Mouse (Mus musculus): ENCODE measurements at regions not wholly inside any gene's neighbourhood (a gene's known extent, or its start where the extent isn't known, plus 50 kb on each side); places are given as distances from the start of the nearest gene placed in this dataset.

GRCm38 (mm10) chr4:12792764-12793422, 621.1 kb upstream of the Fam92a start:
- Histone ChIP-seq H3K4me3 (ENCODE audit: low read depth, low read length) (no peak overlapping the region), H3K27me3 (ENCODE audit: insufficient read depth, low read length) (peaks cover 3% of the 10 kb centered on the region), H3K36me3 (replicated peaks) (no peaks in the 10 kb centered on the region), H3K9me3 (replicated peaks) (no peaks in the 10 kb centered on the region), H3K4me1 (ENCODE audit: insufficient read depth, low read depth, low read length) (no peaks in the 10 kb centered on the region; the same call in 1 of the 2 replicates)
- TF ChIP-seq GATA2 (IDR thresholded peaks at IDR 0.05; ENCODE audit: borderline replicate concordance, low read depth, low read length) (no peak), POLR2AphosphoS5 (IDR thresholded peaks at IDR 0.05; ENCODE audit: insufficient replicate concordance, low read depth, low read length) (no peak), TAL1 (conservative IDR thresholded peaks at IDR 0.05; ENCODE audit: low read depth, low read length) (no peak), CTCF (IDR thresholded peaks at IDR 0.05; ENCODE audit: low read depth, low read length) (no peak), GATA1 (IDR thresholded peaks at IDR 0.05; ENCODE audit: borderline replicate concordance, low read length) (no peak)
- no peak for DNase-seq (ENCODE audit: low spot score)
- ATAC-seq (ENCODE audit: extremely low read depth, insufficient number of reproducible peaks, low FRiP score, poor library complexity, severe bottlenecking), result no peak

GRCm38 (mm10) chr4:12791786-12792674, 620.2 kb upstream of the Fam92a start:
- no peaks in the 10 kb centered on the region for H3K36me3 ChIP-seq (replicated peaks)
- H3K4me3 ChIP-seq (ENCODE audit: low read depth, low read length), result no peak overlapping the region
- no peak for TF ChIP-seq TAL1 (conservative IDR thresholded peaks at IDR 0.05; ENCODE audit: low read depth, low read length)
- TF ChIP-seq POLR2AphosphoS5 (IDR thresholded peaks at IDR 0.05; ENCODE audit: insufficient replicate concordance, low read depth, low read length), result no peak
- TF ChIP-seq GATA1 (IDR thresholded peaks at IDR 0.05; ENCODE audit: borderline replicate concordance, low read length), result no peak
- no peak for TF ChIP-seq GATA2 (IDR thresholded peaks at IDR 0.05; ENCODE audit: borderline replicate concordance, low read depth, low read length)
- TF ChIP-seq CTCF (IDR thresholded peaks at IDR 0.05; ENCODE audit: low read depth, low read length), result no peak
- DNase-seq (ENCODE audit: low spot score) (no peak), ATAC-seq (ENCODE audit: extremely low read depth, insufficient number of reproducible peaks, low FRiP score, poor library complexity, severe bottlenecking) (no peak)
- no peaks in the 10 kb centered on the region; the same call in 1 of the 2 replicates for H3K4me1 ChIP-seq (ENCODE audit: insufficient read depth, low read depth, low read length)
- no peaks in the 10 kb centered on the region for H3K9me3 ChIP-seq (replicated peaks)
- H3K27me3 ChIP-seq (ENCODE audit: insufficient read depth, low read length), result peaks cover 3% of the 10 kb centered on the region

GRCm38 (mm10) chr4:12785840-12786239, 614.0 kb upstream of the Fam92a start:
- Histone ChIP-seq H3K36me3 (replicated peaks) (no peaks in the 10 kb centered on the region), H3K9me3 (replicated peaks) (no peaks in the 10 kb centered on the region), H3K4me1 (ENCODE audit: insufficient read depth, low read depth, low read length) (no peaks in the 10 kb centered on the region), H3K27me3 (ENCODE audit: insufficient read depth, low read length) (no peaks in the 10 kb centered on the region), H3K4me3 (ENCODE audit: low read depth, low read length) (no peak overlapping the region)
- TF ChIP-seq GATA2 (IDR thresholded peaks at IDR 0.05; ENCODE audit: borderline replicate concordance, low read depth, low read length) (no peak), POLR2AphosphoS5 (IDR thresholded peaks at IDR 0.05; ENCODE audit: insufficient replicate concordance, low read depth, low read length) (no peak), CTCF (IDR thresholded peaks at IDR 0.05; ENCODE audit: low read depth, low read length) (no peak), TAL1 (conservative IDR thresholded peaks at IDR 0.05; ENCODE audit: low read depth, low read length) (no peak), GATA1 (IDR thresholded peaks at IDR 0.05; ENCODE audit: borderline replicate concordance, low read length) (no peak)
- DNase-seq (ENCODE audit: low spot score) (no peak), ATAC-seq (ENCODE audit: extremely low read depth, insufficient number of reproducible peaks, low FRiP score, poor library complexity, severe bottlenecking) (no peak)

GRCm38 (mm10) chr4:12784479-12784878, 612.7 kb upstream of the Fam92a start:
- H3K36me3 ChIP-seq (replicated peaks), result no peaks in the 10 kb centered on the region
- H3K27me3 ChIP-seq (ENCODE audit: insufficient read depth, low read length), result no peaks in the 10 kb centered on the region
- no peaks in the 10 kb centered on the region for H3K4me1 ChIP-seq (ENCODE audit: insufficient read depth, low read depth, low read length)
- TF ChIP-seq TAL1 (conservative IDR thresholded peaks at IDR 0.05; ENCODE audit: low read depth, low read length) (no peak), POLR2AphosphoS5 (IDR thresholded peaks at IDR 0.05; ENCODE audit: insufficient replicate concordance, low read depth, low read length) (no peak), CTCF (IDR thresholded peaks at IDR 0.05; ENCODE audit: low read depth, low read length) (no peak), GATA2 (IDR thresholded peaks at IDR 0.05; ENCODE audit: borderline replicate concordance, low read depth, low read length) (no peak), GATA1 (IDR thresholded peaks at IDR 0.05; ENCODE audit: borderline replicate concordance, low read length) (no peak)
- H3K9me3 ChIP-seq (replicated peaks), result no peaks in the 10 kb centered on the region
- H3K4me3 ChIP-seq (ENCODE audit: low read depth, low read length), result no peak overlapping the region
- no peak for ATAC-seq (ENCODE audit: extremely low read depth, insufficient number of reproducible peaks, low FRiP score, poor library complexity, severe bottlenecking)
- no peak for DNase-seq (ENCODE audit: low spot score)

GRCm38 (mm10) chr4:12784068-12784467, 612.3 kb upstream of the Fam92a start:
- TF ChIP-seq CTCF (IDR thresholded peaks at IDR 0.05; ENCODE audit: low read depth, low read length) (no peak), GATA1 (IDR thresholded peaks at IDR 0.05; ENCODE audit: borderline replicate concordance, low read length) (no peak), TAL1 (conservative IDR thresholded peaks at IDR 0.05; ENCODE audit: low read depth, low read length) (no peak), GATA2 (IDR thresholded peaks at IDR 0.05; ENCODE audit: borderline replicate concordance, low read depth, low read length) (no peak), POLR2AphosphoS5 (IDR thresholded peaks at IDR 0.05; ENCODE audit: insufficient replicate concordance, low read depth, low read length) (no peak)
- no peaks in the 10 kb centered on the region for H3K36me3 ChIP-seq (replicated peaks)
- DNase-seq (ENCODE audit: low spot score) (no peak), ATAC-seq (ENCODE audit: extremely low read depth, insufficient number of reproducible peaks, low FRiP score, poor library complexity, severe bottlenecking) (no peak)
- H3K4me3 ChIP-seq (ENCODE audit: low read depth, low read length), result no peak overlapping the region
- no peaks in the 10 kb centered on the region for H3K9me3 ChIP-seq (replicated peaks)
- H3K27me3 ChIP-seq (ENCODE audit: insufficient read depth, low read length), result no peaks in the 10 kb centered on the region
- no peaks in the 10 kb centered on the region for H3K4me1 ChIP-seq (ENCODE audit: insufficient read depth, low read depth, low read length)
